11 mouse cellular contexts compared by ENCODE assay signal in the genomic region with DNA sequence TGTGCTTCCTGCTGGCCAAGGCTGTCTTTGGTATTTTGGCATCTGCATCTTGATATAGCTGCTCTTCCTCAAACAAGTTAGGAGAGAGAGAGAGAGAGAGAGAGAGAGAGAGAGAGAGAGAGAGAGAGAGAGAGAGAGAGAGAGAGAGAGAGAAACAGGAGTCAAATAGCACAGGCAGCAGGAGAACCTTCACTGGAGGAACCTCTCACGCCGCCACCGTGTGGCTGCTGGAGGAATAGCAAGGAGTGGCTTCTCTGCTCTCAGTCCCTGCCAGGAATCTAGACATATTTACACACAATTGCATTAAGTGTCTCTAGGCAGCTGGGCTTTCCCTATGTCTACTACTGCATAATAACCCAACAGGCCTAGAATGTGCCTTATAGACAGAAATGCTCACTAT. TPM values are rescaled to one million over a fixed set of nuclear protein-coding genes. Genes with fewer than 3 reads are reported as not detected.
A peak's percentile ranks its signal among the peaks of the same experiment; 100 is the strongest.
DNase-seq lines count a peak whose midpoint lies in the region; ATAC-seq and TF ChIP-seq lines count a peak whose summit lies in the region.
"Not testable (repeated sequence)": the region's sequence is repeated elsewhere in the genome, so short reads cannot be mapped to it uniquely, and the experiment has no call there.
"Had no signal": no experiment of that assay in that cellular context is flagged by ENCODE, and none has a peak within 500 bp of the region (broad histone marks: within the 10 kb centered on the region; RNA-seq: fewer than 3 reads in every experiment).

No protein-coding gene starts in this region.

- ATAC-seq in common myeloid progenitor, adult 5-6 weeks (replicated peaks; ENCODE audit: low read depth, poor library complexity, severe bottlenecking), result peak; percentile 90
- ATAC-seq in limb, embryonic 14.5 days (ENCODE audit: low FRiP score, low read depth), result not testable (repeated sequence)

- not testable (repeated sequence) for H3K9ac ChIP-seq in limb, embryonic 14.5 days (ENCODE audit: low read depth, low read length, severe bottlenecking)

- not testable (repeated sequence) for H3K36me3 ChIP-seq in limb, embryonic 14.5 days (ENCODE audit: control insufficient read depth, insufficient read depth, low read length)

- H3K4me1 ChIP-seq in limb, embryonic 14.5 days (ENCODE audit: control insufficient read depth, insufficient read depth, low read length), result not testable (repeated sequence)

- WGBS in limb, embryonic 14.5 days, result 3% methylated on average over 3 of the region's 3 CpGs

- H3K4me2 ChIP-seq in limb, embryonic 14.5 days (replicated peaks; ENCODE audit: low read depth, low read length, severe bottlenecking), result not testable (repeated sequence)

- H3K27ac ChIP-seq in limb, embryonic 14.5 days (replicated peaks; ENCODE audit: low read depth, low read length), result not testable (repeated sequence)

- H3K27me3 ChIP-seq in limb, embryonic 14.5 days (ENCODE audit: control insufficient read depth, insufficient read depth, low read length), result not testable (repeated sequence)

- H3K4me3 ChIP-seq in limb, embryonic 14.5 days (replicated peaks; ENCODE audit: low read length), result not testable (repeated sequence)

- H3K9me3 ChIP-seq in limb, embryonic 14.5 days (ENCODE audit: control insufficient read depth, low read length), result not testable (repeated sequence)

- intact Hi-C loops in gastrocnemius, postnatal 14 days (cut with DNase I; ENCODE audit: low total_unique reads), result not testable (repeated sequence)

- DNase-seq in 3T3-L1 (ENCODE audit: low read depth, low spot score), result peak; percentile 72
- peak; percentile 68 for DNase-seq in adrenal gland, adult 2 months
- peak; percentile 65 for DNase-seq in gastrocnemius, postnatal 14 days
- DNase-seq in kidney, adult 8-10 months, result peak; percentile 28 to 60
- peak; percentile 81 for DNase-seq in limb, embryonic 14.5 days (ENCODE audit: low spot score)
- DNase-seq in naive thymus-derived CD4-positive, alpha-beta T cell, adult 2 months (ENCODE audit: low read depth), result peak; percentile 67
- DNase-seq in spleen, postnatal 10 days (ENCODE audit: low spot score in 2 of 2), result peak; percentile 23 to 78

- TF ChIP-seq POLR2A in limb, embryonic 14.5 days (IDR thresholded peaks at IDR 0.05; ENCODE audit: borderline replicate concordance, extremely low read depth, insufficient read depth, insufficient read length), result not testable (repeated sequence)

RNA-seq across cellular contexts. Expression of gene Gm4559, which starts 4.0 kb away (rescaled TPM):
- not detected for total RNA-seq in adrenal gland, adult 2 months (2021)
- polyA plus RNA-seq in adrenal gland, adult 2 months (2012; rRNA removed), result not detected in 2 replicates
- total RNA-seq in common myeloid progenitor, adult 5-6 weeks (2017), result not detected in 2 replicates
- not detected for total RNA-seq in gastrocnemius, postnatal 14 days (2021)
- 0.28 TPM in 1 of 2 replicates, not detected in the other for polyA plus RNA-seq in limb, embryonic 14.5 days (2012; rRNA removed)
- polyA plus RNA-seq in limb, embryonic 14.5 days (2014; fragmentation: Nextera tagmentation; extraction: Ambion mirVana), result not detected in 2 replicates
- total RNA-seq: gastrocnemius, postnatal 25 days had no signal
- polyA plus RNA-seq: limb, embryonic 13.5 days; stomach, embryonic 16.5 days had no signal

RNA-seq across cellular contexts. Expression of gene Krtap5-1, which starts 18.7 kb away (rescaled TPM):
- not detected for total RNA-seq in adrenal gland, adult 2 months (2021)
- polyA plus RNA-seq in adrenal gland, adult 2 months (2012; rRNA removed), result not detected in 2 replicates
- not detected in 2 replicates for total RNA-seq in common myeloid progenitor, adult 5-6 weeks (2017)
- not detected for total RNA-seq in gastrocnemius, postnatal 14 days (2021)
- polyA plus RNA-seq in limb, embryonic 14.5 days (2012; rRNA removed), result not detected in 2 replicates
- polyA plus RNA-seq in limb, embryonic 14.5 days (2014; fragmentation: Nextera tagmentation; extraction: Ambion mirVana), result not detected in 2 replicates
- total RNA-seq: gastrocnemius, postnatal 25 days had no signal
- polyA plus RNA-seq: limb, embryonic 13.5 days; stomach, embryonic 16.5 days had no signal

RNA-seq across cellular contexts. Expression of gene Gm2431, which starts 20.0 kb away (rescaled TPM):
- not detected for total RNA-seq in adrenal gland, adult 2 months (2021)
- polyA plus RNA-seq in adrenal gland, adult 2 months (2012; rRNA removed), result not detected in 2 replicates
- not detected in 2 replicates for total RNA-seq in common myeloid progenitor, adult 5-6 weeks (2017)
- total RNA-seq in gastrocnemius, postnatal 14 days (2021), result not detected
- not detected in 2 replicates for polyA plus RNA-seq in limb, embryonic 14.5 days (2012; rRNA removed)
- not detected in 2 replicates for polyA plus RNA-seq in limb, embryonic 14.5 days (2014; fragmentation: Nextera tagmentation; extraction: Ambion mirVana)
- total RNA-seq: gastrocnemius, postnatal 25 days had no signal
- polyA plus RNA-seq: limb, embryonic 13.5 days; stomach, embryonic 16.5 days had no signal

RNA-seq across cellular contexts. Expression of gene Krtap5-4, which starts 25.2 kb away (rescaled TPM):
- not detected for total RNA-seq in adrenal gland, adult 2 months (2021)
- not detected in 2 replicates for polyA plus RNA-seq in adrenal gland, adult 2 months (2012; rRNA removed)
- total RNA-seq in common myeloid progenitor, adult 5-6 weeks (2017), result not detected in 2 replicates
- total RNA-seq in gastrocnemius, postnatal 14 days (2021), result not detected
- not detected in 2 replicates for polyA plus RNA-seq in limb, embryonic 14.5 days (2012; rRNA removed)
- polyA plus RNA-seq in limb, embryonic 14.5 days (2014; fragmentation: Nextera tagmentation; extraction: Ambion mirVana), result not detected in 2 replicates
- total RNA-seq: gastrocnemius, postnatal 25 days had no signal
- polyA plus RNA-seq: limb, embryonic 13.5 days; stomach, embryonic 16.5 days had no signal

RNA-seq across cellular contexts. Expression of gene Gm40460, which starts 37.3 kb away (rescaled TPM):
- not detected for total RNA-seq in adrenal gland, adult 2 months (2021)
- not detected in 2 replicates for polyA plus RNA-seq in adrenal gland, adult 2 months (2012; rRNA removed)
- total RNA-seq in common myeloid progenitor, adult 5-6 weeks (2017), result not detected in 2 replicates
- not detected for total RNA-seq in gastrocnemius, postnatal 14 days (2021)
- not detected in 2 replicates for polyA plus RNA-seq in limb, embryonic 14.5 days (2012; rRNA removed)
- not detected in 2 replicates for polyA plus RNA-seq in limb, embryonic 14.5 days (2014; fragmentation: Nextera tagmentation; extraction: Ambion mirVana)
- total RNA-seq: gastrocnemius, postnatal 25 days had no signal
- polyA plus RNA-seq: limb, embryonic 13.5 days; stomach, embryonic 16.5 days had no signal
